Mouse (Mus musculus) ES-E14 (cell line): ENCODE results near the gene Lsm12. TPM values are rescaled to one million over a fixed set of nuclear protein-coding genes. Genes with fewer than 3 reads are reported as not detected.
A peak's percentile ranks its signal among the peaks of the same experiment; 100 is the strongest.

ENCODE experiments used
- DNase-seq: peaks from one replicate; pipeline ENCODE4 v3.0.0-alpha.2; 2013; ENCODE audit warnings: low read depth, low spot score
- H3K27ac ChIP-seq: 2 replicates; pipeline ENCODE4 v1.5.1; 2012; ENCODE audit warnings: low read depth, mild to moderate bottlenecking, low read length, moderate library complexity, mixed read lengths; ENCODE audit not compliant: poor library complexity, insufficient read depth, severe bottlenecking
- H3K36me3 ChIP-seq: 2 replicates; pipeline ENCODE4 v1.6.1; 2012; ENCODE audit warnings: mild to moderate bottlenecking, low read length, moderate library complexity, mixed read lengths; ENCODE audit not compliant: control insufficient read depth, poor library complexity, insufficient read depth, severe bottlenecking
- H3K4me1 ChIP-seq, 2 experiments: fragments of 150-350 bp in 1 of 2; sonication (generic) in 1 of 2; 2 replicates each; pipeline ENCODE4 v1.6.1; 2012; ENCODE audit warnings: low read length in 2 of 2, mild to moderate bottlenecking in 1 of 2, mixed read lengths in 1 of 2; ENCODE audit not compliant: control insufficient read depth in 2 of 2, insufficient read depth in 2 of 2, poor library complexity in 1 of 2
- H3K4me3 ChIP-seq, 2 experiments: fragments of 150-350 bp in 1 of 2; sonication (generic) in 1 of 2; 2 replicates each; pipeline ENCODE4 v1.5.1; 2012; ENCODE audit warnings: low read length in 2 of 2, low read depth in 1 of 2, mild to moderate bottlenecking in 1 of 2, mixed read lengths in 1 of 2; ENCODE audit not compliant: insufficient read depth in 1 of 2, poor library complexity in 1 of 2, severe bottlenecking in 1 of 2
- H3K9ac ChIP-seq: 2 replicates; pipeline ENCODE4 v1.6.1; 2012; ENCODE audit warnings: low read depth, mild to moderate bottlenecking, low read length, mixed read lengths; ENCODE audit not compliant: poor library complexity, insufficient read depth, severe bottlenecking
- H3K9me3 ChIP-seq: fragments of 150-350 bp; sonication (generic); 2 replicates; pipeline ENCODE4 v1.6.1; 2012; ENCODE audit warnings: low read depth, mild to moderate bottlenecking, low read length; ENCODE audit not compliant: control insufficient read depth, insufficient read depth
- CHD2 ChIP-seq: IDR thresholded peaks from 2 replicates; pipeline ENCODE4 v1.6.1; 2014; ENCODE audit warnings: mild to moderate bottlenecking, low read depth, low read length, inconsistent platforms
- HCFC1 ChIP-seq: IDR thresholded peaks from 2 replicates; pipeline ENCODE4 v1.6.1; 2012; ENCODE audit warnings: low read length, inconsistent platforms, borderline replicate concordance; ENCODE audit not compliant: insufficient read depth
- MAFK ChIP-seq: IDR thresholded peaks from 2 replicates; pipeline ENCODE4 v1.6.1; 2014; ENCODE audit warnings: mild to moderate bottlenecking, low read depth, low read length, inconsistent platforms; ENCODE audit not compliant: insufficient read depth
- ZC3H11A ChIP-seq: IDR thresholded peaks from 2 replicates; pipeline ENCODE4 v1.6.1; 2012; ENCODE audit warnings: low read depth, mild to moderate bottlenecking, inconsistent platforms, low read length, borderline replicate concordance
- ZNF384 ChIP-seq: IDR thresholded peaks from 2 replicates; pipeline ENCODE4 v1.6.1; 2012; ENCODE audit warnings: low read depth, low read length, inconsistent platforms
- in situ Hi-C, 2 experiments: fragments of 600-800 bp; cut with MboI; formaldehyde crosslinking; loops; one replicate each; pipeline ENCODE4 v1.15.1; 2025; ENCODE audit warnings: low sequenced_read_pairs in 2 of 2, inconsistent platforms in 1 of 2; ENCODE audit not compliant: unreplicated experiment in 2 of 2
- total RNA-seq: library from RNA; depleted of rRNA; stranded (reverse); fragments of 300-350 nt; gene quantifications from 2 replicates; pipeline ENCODE4 v1.2.3, GENCODE M21; 2012; rRNA removed

The Lsm12 gene
- 27.6 and 49.1 TPM in 2 replicates for total RNA-seq

DNA sequence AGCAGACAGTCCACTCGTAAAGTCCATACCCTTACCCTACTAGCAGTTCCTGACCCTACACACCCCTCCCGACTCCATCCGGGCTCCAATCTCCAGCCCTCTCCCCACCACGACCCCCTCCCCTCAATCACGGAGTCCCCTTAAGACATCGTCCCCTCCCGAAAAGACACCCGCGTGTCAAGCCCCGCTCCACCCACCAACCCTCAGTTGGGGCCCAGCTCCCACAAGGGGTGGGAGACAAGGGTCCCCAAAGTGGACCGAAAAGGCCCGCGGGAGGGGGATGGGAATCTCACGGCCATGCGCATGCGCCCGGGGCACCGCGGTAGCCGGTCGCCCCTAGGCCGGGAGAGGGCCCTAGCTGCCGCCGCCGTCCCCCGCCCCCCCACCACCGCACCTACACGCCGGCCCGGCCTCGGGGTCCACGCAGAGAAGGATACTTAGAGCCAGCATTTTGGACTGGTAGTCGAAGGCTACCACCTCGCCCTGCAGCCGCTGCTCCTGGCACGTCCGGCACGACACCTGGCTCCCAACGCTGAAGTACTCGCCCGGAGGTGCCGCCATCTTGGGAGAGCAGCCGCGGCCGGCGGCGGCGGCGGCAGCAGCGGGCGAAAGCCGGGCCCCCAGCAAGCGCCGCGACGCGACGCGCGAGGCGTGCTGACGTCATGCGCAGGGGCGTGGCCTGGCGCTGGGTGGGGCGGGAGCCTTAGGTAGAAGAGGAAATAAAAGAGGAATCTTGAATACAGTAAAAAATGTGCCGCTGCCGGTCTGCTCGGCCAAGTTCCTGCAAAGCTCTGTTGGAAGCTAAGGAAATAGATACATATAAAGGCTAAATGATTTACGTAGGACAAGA lies at the start of gene Lsm12:
Lsm12 (minus strand) TSS at position 651 of the 850 bp plus-strand sequence.
- Histone ChIP-seq H3K9ac (peak within 1 kb of the TSS; percentile 95), H3K4me1 (peaks cover 0 to 10% of the 10 kb centered on the region in 2 experiments; a peak in 2 of 4 replicates), H3K36me3 (peaks cover 4% of the 10 kb centered on the region), H3K27ac (peak within 1 kb of the TSS; percentile 85), H3K9me3 (no peaks in the 10 kb centered on the region), H3K4me3 (peak within 1 kb of the TSS; percentile 89 to 96)
- TF ChIP-seq HCFC1, result no peak
- peak; percentile 81 for DNase-seq
- in situ Hi-C loops, result no loop called here

DNA sequence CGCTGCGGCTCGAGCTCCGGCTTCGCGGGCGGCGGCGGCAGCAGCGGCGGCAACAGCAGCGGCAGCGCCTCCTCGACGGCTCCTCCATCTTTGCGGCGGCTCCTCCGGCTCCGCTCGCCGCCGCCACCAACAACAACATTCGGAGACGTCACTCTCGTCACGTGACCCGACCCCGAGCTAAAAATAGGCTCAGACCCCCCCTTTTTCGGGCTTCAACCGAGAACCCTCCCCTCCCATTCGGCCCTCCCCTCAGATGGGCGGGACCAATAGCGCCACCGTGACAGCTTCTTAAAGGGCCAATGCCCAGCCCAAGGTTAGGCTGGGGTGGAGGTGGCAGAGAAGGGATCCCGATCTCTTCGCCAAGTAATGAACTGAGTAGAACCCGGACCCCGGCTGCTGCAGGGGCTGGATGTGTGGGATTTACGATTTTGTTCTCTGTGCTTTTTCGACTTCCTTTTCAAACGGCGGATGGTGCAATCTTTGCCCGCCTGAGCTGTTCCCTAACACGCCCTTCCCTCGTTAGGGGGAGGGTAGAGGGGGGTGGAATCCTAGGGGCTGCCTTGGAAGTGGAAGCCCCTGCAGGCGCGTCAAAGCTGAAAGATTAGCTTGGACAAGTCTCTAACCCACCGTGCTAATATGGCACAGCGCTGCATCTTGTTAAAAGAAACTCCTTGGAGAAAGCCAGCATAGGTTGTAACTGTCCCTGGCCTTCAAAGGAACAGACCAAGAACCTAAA lies 45.1 kb upstream of the Lsm12 start, which contains the start of gene Hdac5:
Hdac5 (minus strand) TSS at position 161 of the 736 bp plus-strand sequence.
- H3K4me1 ChIP-seq, result peaks cover 5 to 35% of the 10 kb centered on the region in 2 experiments; a peak in 3 of 4 replicates
- TF ChIP-seq MAFK, result no peak
- TF ChIP-seq ZNF384, result no peak
- no peak for TF ChIP-seq ZC3H11A
- no peak for TF ChIP-seq CHD2
- no peak for TF ChIP-seq HCFC1
- DNase-seq, result peak; percentile 100

DNA sequence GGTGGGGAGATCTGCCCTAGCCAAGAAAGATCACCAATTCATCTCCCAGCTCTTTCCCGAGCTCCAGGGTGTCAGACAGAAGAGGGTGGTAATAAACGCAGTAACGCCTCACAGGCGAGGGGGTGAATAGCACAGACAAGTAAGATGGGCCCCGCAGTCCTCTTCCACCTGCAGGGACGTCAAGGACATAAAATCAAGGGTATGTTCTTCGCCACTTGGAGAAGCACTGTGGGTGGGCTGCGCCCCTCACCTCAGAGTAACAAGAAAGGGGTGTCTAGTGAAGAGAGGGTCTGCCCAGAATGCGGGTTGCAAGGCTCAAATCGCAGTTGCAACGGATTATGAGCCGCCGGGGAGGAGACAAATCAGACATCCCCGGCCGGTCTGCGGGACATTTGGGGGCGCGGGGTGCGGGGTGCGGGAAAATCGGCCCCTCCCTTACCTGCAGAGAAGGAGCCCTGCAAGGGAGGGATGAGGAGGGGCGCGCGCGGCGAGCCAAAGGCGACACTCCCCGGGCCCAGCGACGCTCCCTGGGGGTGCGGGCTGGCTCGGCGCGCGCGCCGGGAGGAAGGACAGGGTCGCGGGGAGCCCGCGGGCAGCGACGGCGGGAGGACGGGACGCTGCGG lies 44.3 kb upstream of the Lsm12 start:
- no peaks in the 10 kb centered on the region for H3K9me3 ChIP-seq
- DNase-seq, result no peak

More for the DNA sequence above, 45.1 kb upstream of the Lsm12 start, which contains the start of gene Hdac5:
- no peaks in the 10 kb centered on the region for H3K36me3 ChIP-seq
- H3K27ac ChIP-seq, result peak within 1 kb of the TSS; percentile 70; the same call in 1 of the 2 replicates
- in situ Hi-C loops, result no loop called here
- peak within 1 kb of the TSS; percentile 88 to 94 for H3K4me3 ChIP-seq
- peak within 1 kb of the TSS; percentile 92 for H3K9ac ChIP-seq
- no peaks in the 10 kb centered on the region for H3K9me3 ChIP-seq

DNA sequence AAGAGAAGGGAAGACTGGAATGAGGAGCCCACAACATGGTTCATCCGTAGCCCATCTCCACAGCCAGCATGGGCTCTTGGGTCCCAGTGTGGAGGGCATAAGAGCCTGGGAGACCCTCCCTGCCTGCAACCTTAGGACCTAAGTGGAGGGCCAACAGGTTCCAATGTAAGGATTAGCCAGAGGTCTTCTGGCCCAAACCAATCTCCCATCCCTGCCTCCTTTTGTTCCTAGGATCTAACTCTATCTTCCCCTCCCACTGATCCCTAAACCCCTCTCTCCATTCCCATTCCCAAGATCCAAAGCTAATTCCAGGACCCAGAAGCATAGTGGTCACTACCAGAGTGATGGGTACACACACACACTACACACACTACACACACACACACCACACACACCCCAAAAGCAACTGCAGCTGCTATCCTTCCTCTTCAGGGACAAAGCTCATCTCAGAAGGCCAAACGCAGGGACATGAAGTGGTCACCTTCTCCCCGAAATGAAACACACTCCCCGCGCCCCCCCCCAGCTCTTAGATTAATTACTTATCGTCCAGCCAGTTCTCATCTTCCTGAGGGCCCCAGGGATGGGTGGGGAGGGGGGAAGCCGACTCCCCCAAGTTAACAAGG lies 43.7 kb upstream of the Lsm12 start:
- peak overlapping the region; percentile 92; the same call in 1 of the 2 replicates for H3K9ac ChIP-seq
- TF ChIP-seq MAFK (no peak), HCFC1 (no peak), CHD2 (no peak), ZC3H11A (no peak), ZNF384 (no peak)
- H3K4me1 ChIP-seq, result peaks cover 9 to 48% of the 10 kb centered on the region in 2 experiments; a peak in 3 of 4 replicates
- no peaks in the 10 kb centered on the region for H3K36me3 ChIP-seq
- H3K9me3 ChIP-seq, result no peaks in the 10 kb centered on the region
- in situ Hi-C loops, result no loop called here
- no peak for DNase-seq
- H3K4me3 ChIP-seq, result peak overlapping the region; percentile 88 to 94
- H3K27ac ChIP-seq, result no peak overlapping the region

More for the DNA sequence above, 44.3 kb upstream of the Lsm12 start:
- peak overlapping the region; percentile 88 to 94 for H3K4me3 ChIP-seq
- in situ Hi-C loops, result no loop called here
- H3K36me3 ChIP-seq, result no peaks in the 10 kb centered on the region
- H3K9ac ChIP-seq, result peak overlapping the region; percentile 92
- peak overlapping the region; percentile 70; the same call in 1 of the 2 replicates for H3K27ac ChIP-seq
- peaks cover 6 to 41% of the 10 kb centered on the region in 2 experiments; a peak in 3 of 4 replicates for H3K4me1 ChIP-seq
- no peak for TF ChIP-seq ZNF384
- TF ChIP-seq ZC3H11A, result no peak
- TF ChIP-seq MAFK, result no peak
- no peak for TF ChIP-seq CHD2
- TF ChIP-seq HCFC1, result no peak
